Mouse (Mus musculus) forebrain, embryonic 16.5 days (tissue): ENCODE results near the gene Xrcc6. TPM values are rescaled to one million over a fixed set of nuclear protein-coding genes. Genes with fewer than 3 reads are reported as not detected.

ENCODE experiments used
- ATAC-seq: fragments of 200-750 bp; cut with Nextera tagmentation; 2 replicates; pipeline ENCODE4 v1.8.0; 2017; ENCODE audit warnings: mild to moderate bottlenecking, moderate library complexity
- H3K27ac ChIP-seq: fragments of 300-500 bp; sonication (generic); 2 replicates; pipeline ENCODE4 v1.5.1; 2014; ENCODE audit warnings: low read length, control low read depth
- H3K27me3 ChIP-seq: fragments of 300-500 bp; sonication (generic); replicated peaks from 2 replicates; pipeline ENCODE4 v1.6.1; 2014; ENCODE audit warnings: low read length; ENCODE audit not compliant: control insufficient read depth, insufficient read depth
- H3K36me3 ChIP-seq: fragments of 300-500 bp; sonication (generic); 2 replicates; pipeline ENCODE4 v1.6.1; 2014; ENCODE audit not compliant: control insufficient read depth, insufficient read depth
- H3K4me1 ChIP-seq: fragments of 300-500 bp; sonication (generic); replicated peaks from 2 replicates; pipeline ENCODE4 v1.6.1; 2014; ENCODE audit warnings: low read length; ENCODE audit not compliant: control insufficient read depth, insufficient read depth
- H3K4me2 ChIP-seq: fragments of 300-500 bp; sonication (generic); 2 replicates; pipeline ENCODE4 v1.6.1; 2014; ENCODE audit warnings: mild to moderate bottlenecking, low read length, control low read depth
- H3K4me3 ChIP-seq: fragments of 300-500 bp; sonication (generic); replicated peaks from 2 replicates; pipeline ENCODE4 v1.5.1; 2014; ENCODE audit warnings: mild to moderate bottlenecking, low read length, control low read depth
- H3K9ac ChIP-seq: fragments of 300-500 bp; sonication (generic); replicated peaks from 2 replicates; pipeline ENCODE4 v1.6.1; 2014; ENCODE audit warnings: low read depth, low read length, control low read depth
- H3K9me3 ChIP-seq: fragments of 300-500 bp; sonication (generic); 2 replicates; pipeline ENCODE4 v1.6.1; 2016; ENCODE audit warnings: low read length; ENCODE audit not compliant: control insufficient read depth
- WGBS: fragments of 180-500 bp; shearing (Covaris S2); extraction: QIAGEN DNeasy Blood & Tissue Kit; methylation state at CpG from one replicate; pipeline ENCODE4 v1.1.7; 2014; 5-methylcytosine and 5-hydroxymethylcytosine counted together
- polyA plus RNA-seq: library from polyadenylated mRNA; unstranded; fragments of >200 nt; fragmentation: Nextera tagmentation; extraction: Ambion mirVana; gene quantifications from 2 replicates; pipeline ENCODE4 v1.2.1, GENCODE M21; 2015

Gene Xrcc6
- polyA plus RNA-seq, 1 experiment from 2014 or later: 63.1 TPM

DNA sequence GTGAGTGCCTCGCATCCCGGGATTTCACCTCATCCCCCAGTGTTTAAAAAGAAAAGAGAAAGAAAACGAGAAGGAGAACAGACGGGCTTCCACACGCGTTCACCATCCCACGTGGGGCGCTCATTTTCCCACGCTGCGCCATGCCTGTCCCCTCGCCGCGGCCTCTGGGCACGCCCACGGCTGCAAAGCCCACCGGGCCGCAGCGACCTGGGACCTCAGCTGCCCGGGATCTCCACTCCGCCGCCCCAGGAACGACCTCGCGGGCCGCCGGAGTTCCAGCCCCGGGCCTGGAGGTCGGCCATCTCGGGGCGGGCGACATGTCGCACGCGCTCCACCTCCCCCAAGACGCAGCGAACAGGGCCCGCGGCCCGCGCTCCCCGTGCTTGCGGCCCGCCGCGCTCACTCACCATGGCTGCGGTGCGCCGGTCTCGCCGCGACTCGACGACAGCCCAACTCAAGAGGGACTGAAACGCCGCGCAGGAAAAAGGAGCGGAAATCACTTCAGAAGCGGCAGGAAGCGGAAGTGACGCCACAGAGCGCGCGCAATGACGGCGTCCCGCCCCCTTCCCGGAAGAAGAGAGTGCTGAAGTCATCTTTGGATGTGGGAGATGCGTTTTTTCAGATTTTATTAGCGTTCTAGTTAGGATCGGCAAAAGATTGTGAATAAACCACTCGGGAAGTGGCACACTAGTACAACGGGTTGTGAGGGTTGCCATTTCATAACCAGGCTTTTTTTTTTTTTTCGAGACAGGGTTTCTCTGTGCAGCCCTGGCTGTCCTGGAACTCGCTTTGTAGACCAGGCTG is 59.6 kb downstream of the Xrcc6 start, which contains the start of gene Snu13:
Snu13 (minus strand) TSS at position 519 of the 804 bp plus-strand sequence.
- Histone ChIP-seq H3K4me1 (peaks cover 20% of the 10 kb centered on the region), H3K4me3 (peak within 1 kb of the TSS; percentile 88), H3K27ac (peak within 1 kb of the TSS; percentile 75), H3K36me3 (peaks cover 8% of the 10 kb centered on the region), H3K27me3 (no peaks in the 10 kb centered on the region), H3K9me3 (no peaks in the 10 kb centered on the region), H3K9ac (peak within 1 kb of the TSS; percentile 86), H3K4me2 (peak within 1 kb of the TSS; percentile 81)
- ATAC-seq: peak; percentile 94
- under 1% methylated on average over 74 of the region's 74 CpGs for WGBS

DNA sequence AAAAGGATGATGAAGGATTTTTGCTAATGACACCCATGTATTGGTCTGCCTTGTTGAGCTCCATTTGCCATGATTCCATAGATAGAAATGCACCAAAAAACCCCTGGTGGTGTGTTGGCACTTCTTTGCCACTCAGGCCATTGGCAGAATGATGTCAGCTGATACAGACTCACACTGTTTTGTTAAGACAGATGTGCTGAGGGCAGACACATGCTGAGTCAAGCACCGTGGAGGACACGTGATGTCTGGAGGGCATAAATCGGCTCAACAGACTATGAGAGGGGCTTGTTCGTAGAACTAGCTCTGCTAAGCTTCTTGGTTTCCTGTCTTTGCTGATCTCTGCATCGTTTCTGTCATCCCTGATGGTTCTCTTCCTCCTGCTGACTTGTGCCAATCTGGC is 64.9 kb downstream of the Xrcc6 start:
- Histone ChIP-seq H3K9me3 (no peaks in the 10 kb centered on the region), H3K4me3 (no peak overlapping the region), H3K9ac (no peak overlapping the region), H3K27ac (no peak overlapping the region), H3K4me1 (0 out of 2 replicates have a peak, but pooled peaks cover 2% of the 10 kb centered on the region), H3K36me3 (no peaks in the 10 kb centered on the region), H3K27me3 (peaks cover 2% of the 10 kb centered on the region; the same call in 1 of the 2 replicates), H3K4me2 (no peak overlapping the region)
- no peak for ATAC-seq
- 72% methylated on average over 5 of the region's 5 CpGs for WGBS

DNA sequence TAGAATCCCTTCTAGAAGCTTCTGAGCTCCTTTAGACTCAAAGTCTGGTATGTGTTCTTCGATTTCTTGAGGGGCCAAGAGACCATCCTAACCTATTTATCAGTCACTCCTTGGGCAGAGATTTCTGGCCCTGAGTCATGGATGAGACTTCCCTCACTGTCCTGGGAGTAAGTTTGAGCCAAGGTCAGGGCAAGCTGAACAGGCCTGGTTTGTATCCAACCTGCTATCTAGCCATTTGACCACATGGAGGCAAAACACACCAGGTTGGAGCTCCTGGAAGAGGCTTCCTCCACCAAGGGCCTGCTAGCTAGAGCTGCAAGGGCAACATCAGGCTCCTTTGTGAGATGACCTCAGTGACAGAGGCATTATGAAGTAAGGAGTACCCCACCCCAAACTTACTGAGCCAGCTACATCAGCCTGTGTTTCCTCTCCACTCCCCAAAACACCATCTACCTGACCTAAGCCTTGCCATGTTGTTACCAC is 71.1 kb downstream of the Xrcc6 start, which contains the start of gene 4930407I10Rik:
4930407I10Rik (plus strand) TSS at position 433 of the 483 bp plus-strand sequence.
- Histone ChIP-seq H3K4me2 (no peak within 1 kb of the TSS), H3K9me3 (no peaks in the 10 kb centered on the region), H3K36me3 (no peaks in the 10 kb centered on the region), H3K4me3 (no peak within 1 kb of the TSS), H3K27me3 (peaks cover 2% of the 10 kb centered on the region; the same call in 1 of the 2 replicates), H3K9ac (no peak within 1 kb of the TSS), H3K27ac (no peak within 1 kb of the TSS), H3K4me1 (no peaks in the 10 kb centered on the region)
- ATAC-seq: no peak
- 68% methylated on average over 1 of the region's 1 CpGs for WGBS

DNA sequence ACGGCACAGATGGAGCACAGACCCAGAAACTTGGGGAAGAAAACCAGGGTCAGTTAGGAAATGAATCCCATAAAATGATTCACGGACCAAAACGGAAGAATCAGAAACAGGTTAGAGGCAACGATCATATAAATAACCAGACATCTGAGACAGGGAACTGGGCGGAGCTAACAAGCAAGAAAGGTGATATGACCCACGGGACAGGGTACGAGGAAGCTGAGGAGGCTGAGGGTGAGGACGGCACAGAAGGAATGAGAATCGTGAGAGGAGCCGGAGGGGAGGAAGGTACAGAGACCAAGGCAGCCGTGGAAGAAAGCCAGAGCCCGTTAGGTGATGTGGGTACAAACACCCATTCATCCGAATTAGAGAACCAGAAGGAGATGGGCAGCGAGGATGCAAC is 76.3 kb downstream of the Xrcc6 start:
- H3K27me3 ChIP-seq: no peaks in the 10 kb centered on the region; the same call in none of the 2 replicates
- H3K4me3 ChIP-seq: no peak overlapping the region
- H3K36me3 ChIP-seq: no peaks in the 10 kb centered on the region
- ATAC-seq: no peak
- H3K4me1 ChIP-seq: no peaks in the 10 kb centered on the region
- 65% methylated on average over 14 of the region's 14 CpGs for WGBS
- H3K9ac ChIP-seq: no peak overlapping the region
- no peaks in the 10 kb centered on the region for H3K9me3 ChIP-seq
- H3K27ac ChIP-seq: no peak overlapping the region
- H3K4me2 ChIP-seq: no peak overlapping the region

DNA sequence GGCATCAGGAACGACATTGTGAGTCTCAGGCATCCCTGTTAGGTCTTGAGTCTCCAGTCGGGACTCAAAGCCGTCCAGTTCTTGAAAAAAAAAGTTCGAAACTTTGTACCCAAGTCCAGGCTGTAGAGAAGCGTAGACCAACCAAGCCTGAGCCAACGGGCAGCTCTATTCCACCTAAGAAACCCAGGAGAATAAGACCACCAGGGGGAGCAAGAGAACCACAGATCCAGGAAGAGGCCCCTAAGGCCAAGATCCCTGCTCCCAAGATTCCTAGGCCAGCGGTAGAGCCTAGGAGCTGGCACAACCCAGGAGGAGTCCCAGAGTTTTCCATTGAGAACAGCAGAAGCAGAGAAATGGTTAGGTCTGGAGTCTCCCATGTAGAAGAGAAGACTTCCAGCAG is 77.9 kb downstream of the Xrcc6 start:
- ATAC-seq: no peak
- H3K27me3 ChIP-seq: peaks cover 13% of the 10 kb centered on the region
- no peaks in the 10 kb centered on the region for H3K36me3 ChIP-seq
- H3K4me2 ChIP-seq: no peak overlapping the region
- H3K9ac ChIP-seq: no peak overlapping the region
- WGBS: 17% methylated on average over 7 of the region's 7 CpGs
- H3K27ac ChIP-seq: no peak overlapping the region
- H3K4me1 ChIP-seq: peaks cover 4% of the 10 kb centered on the region; the same call in 1 of the 2 replicates
- H3K4me3 ChIP-seq: no peak overlapping the region
- no peaks in the 10 kb centered on the region for H3K9me3 ChIP-seq

DNA sequence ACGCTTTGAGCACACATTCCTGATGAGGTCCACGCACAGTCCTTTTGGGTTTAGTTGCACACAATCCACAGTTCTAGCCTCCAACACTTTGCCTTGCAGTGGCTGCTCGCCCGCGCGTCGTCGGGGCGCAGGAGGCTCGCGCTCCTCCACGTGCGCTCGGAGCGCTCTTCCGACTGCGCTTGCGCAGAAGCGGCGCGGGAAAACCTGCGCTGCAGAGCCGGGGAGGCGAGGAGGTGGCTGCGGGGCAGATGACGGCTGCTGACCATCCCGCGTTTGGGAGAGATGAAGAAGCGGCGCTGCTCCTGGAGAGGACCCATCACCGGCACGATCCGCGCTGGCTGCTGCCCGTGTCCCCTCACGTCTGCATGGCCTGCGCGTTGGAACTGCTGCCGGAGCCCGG is 82.3 kb downstream of the Xrcc6 start, which contains the start of gene Mei1:
Mei1 (plus strand) TSS at position 99 of the 400 bp plus-strand sequence.
- Histone ChIP-seq H3K27me3 (peaks cover 22% of the 10 kb centered on the region), H3K4me1 (peaks cover 4% of the 10 kb centered on the region; the same call in 1 of the 2 replicates), H3K4me3 (peak within 1 kb of the TSS; percentile 11), H3K9me3 (no peaks in the 10 kb centered on the region), H3K27ac (no peak within 1 kb of the TSS), H3K9ac (no peak within 1 kb of the TSS), H3K4me2 (peak within 1 kb of the TSS; percentile 33), H3K36me3 (no peaks in the 10 kb centered on the region)
- 24% methylated on average over 40 of the region's 40 CpGs for WGBS
- no peak for ATAC-seq

DNA sequence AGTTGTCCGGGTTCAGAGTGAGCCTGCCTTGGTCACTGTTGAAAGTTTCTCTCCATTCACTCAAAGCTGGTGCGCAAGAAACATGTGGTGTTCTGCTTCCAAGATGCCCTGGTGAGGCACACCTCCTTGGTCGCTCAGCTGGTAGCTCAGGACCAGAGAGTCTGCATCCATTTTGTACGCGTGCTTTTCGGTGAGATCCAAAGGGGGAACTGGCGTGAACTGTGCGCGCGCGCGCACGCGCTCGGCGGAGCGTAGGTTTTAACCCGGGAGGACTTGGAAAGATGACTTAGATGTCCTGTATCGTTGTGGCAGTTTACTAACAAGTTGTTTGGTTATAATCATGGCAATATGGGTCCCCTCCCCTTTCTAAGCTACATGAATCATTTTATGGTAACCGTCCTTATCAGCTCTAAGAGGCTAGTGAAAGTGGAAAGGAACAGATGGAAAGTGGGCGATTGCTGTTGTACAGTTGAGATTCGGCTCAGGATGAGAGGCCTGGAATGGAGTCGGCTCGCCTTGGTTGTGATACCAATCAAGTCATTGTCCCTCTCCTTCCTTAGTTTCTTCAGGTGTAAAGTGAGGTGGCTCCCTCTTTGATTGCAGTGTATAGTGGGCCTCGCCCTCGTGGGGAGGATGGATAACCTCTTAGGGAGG is 84.3 kb downstream of the Xrcc6 start:
- H3K27me3 ChIP-seq: peaks cover 22% of the 10 kb centered on the region
- H3K9me3 ChIP-seq: no peaks in the 10 kb centered on the region
- H3K27ac ChIP-seq: no peak overlapping the region
- H3K9ac ChIP-seq: no peak overlapping the region
- 90% methylated on average over 26 of the region's 26 CpGs for WGBS
- ATAC-seq: no peak
- H3K4me3 ChIP-seq: no peak overlapping the region
- peaks cover 4% of the 10 kb centered on the region; the same call in 1 of the 2 replicates for H3K4me1 ChIP-seq
- no peaks in the 10 kb centered on the region for H3K36me3 ChIP-seq
- H3K4me2 ChIP-seq: no peak overlapping the region

DNA sequence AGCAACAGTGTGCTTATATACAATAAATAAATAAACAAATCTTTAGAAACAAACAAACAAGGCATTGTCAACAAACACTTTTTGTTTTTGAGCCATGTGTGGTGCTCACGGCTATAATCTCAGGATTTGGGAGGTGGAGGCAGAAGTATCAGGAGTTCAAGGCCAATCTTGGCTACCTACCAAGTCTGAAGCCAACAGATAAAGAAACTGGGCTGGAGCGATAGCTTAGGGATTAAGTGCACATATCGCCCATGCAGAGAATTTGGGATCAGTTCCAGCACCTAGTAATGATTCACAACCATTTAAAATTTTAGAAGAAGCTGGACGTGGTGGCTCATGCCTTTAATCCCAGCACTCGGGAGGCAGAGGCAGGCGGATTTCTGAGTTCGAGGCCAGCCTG is 85.9 kb downstream of the Xrcc6 start:
- Histone ChIP-seq H3K9me3 (no peaks in the 10 kb centered on the region), H3K36me3 (no peaks in the 10 kb centered on the region), H3K27me3 (peaks cover 22% of the 10 kb centered on the region), H3K4me3 (no peak overlapping the region), H3K9ac (no peak overlapping the region), H3K27ac (no peak overlapping the region), H3K4me2 (no peak overlapping the region), H3K4me1 (peaks cover 4% of the 10 kb centered on the region; the same call in 1 of the 2 replicates)
- WGBS: 79% methylated on average over 7 of the region's 7 CpGs
- no peak for ATAC-seq

DNA sequence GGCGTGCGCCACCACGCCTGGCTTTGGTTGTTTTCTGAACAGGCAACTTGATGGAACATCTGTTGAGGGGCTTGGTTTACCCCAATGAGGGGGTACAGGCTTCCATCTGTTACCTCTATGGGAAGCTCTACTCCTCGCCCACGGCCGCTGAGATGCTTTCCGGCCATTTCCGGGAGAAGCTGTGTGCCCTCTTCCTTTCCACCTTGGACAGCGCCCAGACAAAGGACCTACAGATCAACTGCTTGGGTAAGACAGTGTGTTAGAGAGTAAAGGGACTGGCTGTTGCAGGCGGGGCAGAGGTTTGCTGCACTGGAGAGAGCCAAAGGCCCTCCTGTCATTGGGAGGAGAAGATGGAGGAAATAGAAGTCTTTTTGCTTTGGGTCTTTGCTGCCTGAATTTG is 92.2 kb downstream of the Xrcc6 start:
- WGBS: 74% methylated on average over 10 of the region's 10 CpGs

More for the DNA sequence above, 92.2 kb downstream of the Xrcc6 start:
- Histone ChIP-seq H3K27ac (no peak overlapping the region), H3K4me3 (no peak overlapping the region), H3K9me3 (no peaks in the 10 kb centered on the region), H3K9ac (no peak overlapping the region), H3K4me2 (no peak overlapping the region), H3K36me3 (no peaks in the 10 kb centered on the region), H3K4me1 (no peaks in the 10 kb centered on the region), H3K27me3 (no peaks in the 10 kb centered on the region)
- ATAC-seq: no peak
